Mouse (Mus musculus) heart, adult 11 months (tissue): ENCODE results near the gene Large1.
"Not testable (repeated sequence)": the region's sequence is repeated elsewhere in the genome, so short reads cannot be mapped to it uniquely, and the experiment has no call there.

ENCODE experiments used
- DNase-seq: peaks from one replicate; pipeline ENCODE4 v3.0.0; 2022

Gene Large1

DNA sequence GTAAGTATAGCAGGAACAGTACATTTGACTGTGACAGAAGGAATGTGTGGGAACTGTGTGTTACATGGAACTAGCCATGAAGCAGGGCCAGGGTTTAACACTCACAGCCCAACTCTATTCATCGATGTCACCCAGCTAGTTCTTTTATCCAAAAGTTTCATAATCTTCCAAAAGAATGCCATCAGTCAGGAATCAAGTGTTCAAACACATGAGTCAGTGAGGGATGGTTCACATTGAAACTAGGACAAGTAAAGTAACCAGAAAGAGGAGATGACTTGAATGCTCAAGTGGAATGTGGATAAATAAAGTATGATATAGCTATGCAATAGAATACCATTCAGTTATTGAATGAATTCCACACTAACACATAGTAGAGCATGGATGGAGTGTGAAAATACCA lies 359.5 kb downstream of the Large1 start:
- DNase-seq, result no peak

DNA sequence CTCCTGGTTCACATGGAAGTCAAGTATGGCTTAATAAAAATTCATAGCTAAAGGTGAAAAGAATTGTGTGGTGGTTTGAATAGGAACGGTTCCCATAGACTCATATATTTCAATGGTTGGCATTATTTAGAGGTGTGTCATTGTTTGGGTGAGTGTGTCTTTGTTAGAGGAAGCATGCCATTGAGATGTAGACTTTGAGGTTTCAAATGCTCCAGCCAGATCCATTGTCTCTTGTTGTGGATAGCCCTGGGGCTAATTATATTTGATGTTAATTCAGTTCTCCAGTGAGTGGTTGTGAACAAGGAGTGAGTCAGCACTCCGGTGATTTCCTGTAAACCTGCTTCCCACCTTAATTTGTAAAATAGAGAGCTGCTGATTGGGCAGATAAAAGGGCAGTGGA lies 362.9 kb downstream of the Large1 start:
- no peak for DNase-seq

DNA sequence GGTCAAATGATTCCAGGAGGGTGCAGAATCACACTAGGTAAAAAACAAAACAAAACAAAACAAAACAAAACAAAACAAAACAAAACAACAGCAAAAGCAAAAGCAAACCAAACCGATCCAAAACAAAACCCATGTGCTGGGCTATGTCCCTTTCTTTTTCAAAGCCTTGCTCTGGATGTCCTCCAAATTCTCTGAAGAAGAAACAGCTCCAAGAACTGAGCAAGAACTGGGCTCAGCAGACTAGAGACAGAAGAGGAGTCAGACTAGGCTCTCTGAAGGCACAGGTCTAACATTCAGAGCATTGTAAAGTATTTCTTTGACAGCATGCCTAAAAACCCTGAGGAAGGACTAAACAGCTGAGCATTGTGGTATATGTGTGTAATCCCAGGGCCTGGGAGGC lies 370.5 kb downstream of the Large1 start:
- DNase-seq, result no peak

DNA sequence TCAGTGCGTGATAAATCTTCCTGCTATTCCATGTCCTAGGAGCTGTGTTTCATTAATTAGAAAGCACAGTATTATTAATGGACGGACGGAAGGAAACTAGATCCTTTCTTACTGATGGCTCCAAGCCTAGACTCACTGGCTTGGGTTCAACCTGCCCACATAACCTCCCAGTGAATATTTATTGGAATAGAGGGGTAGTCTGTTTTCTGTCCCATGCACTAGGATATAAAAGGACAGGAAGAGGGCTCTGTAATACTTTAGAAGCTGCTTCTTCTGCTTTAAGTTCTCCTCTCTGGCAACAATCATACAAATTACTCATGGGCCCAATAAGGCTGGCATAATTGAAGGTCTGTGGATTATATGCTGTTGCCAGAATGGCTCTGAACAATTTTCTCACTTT lies 398.3 kb downstream of the Large1 start:
- no peak for DNase-seq

DNA sequence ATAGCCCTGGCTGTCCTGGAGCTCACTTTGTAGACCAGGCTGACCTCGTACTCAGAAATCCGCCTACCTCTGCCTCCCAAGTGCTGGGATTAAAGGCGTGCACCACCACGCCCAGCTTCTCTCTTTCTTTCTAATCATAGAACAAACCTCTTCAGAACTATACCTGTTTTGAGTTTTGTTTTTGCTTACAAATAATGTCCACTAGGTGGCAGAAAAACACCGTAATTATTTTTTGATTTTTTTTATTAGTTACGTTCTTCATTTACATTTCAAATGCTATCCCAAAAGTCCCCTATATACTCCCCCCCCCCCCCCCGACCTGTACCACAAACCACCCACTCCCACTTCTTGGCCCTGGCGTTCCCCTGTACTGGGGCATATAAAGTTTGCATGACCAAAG lies 411.9 kb downstream of the Large1 start:
- not testable (repeated sequence) for DNase-seq

DNA sequence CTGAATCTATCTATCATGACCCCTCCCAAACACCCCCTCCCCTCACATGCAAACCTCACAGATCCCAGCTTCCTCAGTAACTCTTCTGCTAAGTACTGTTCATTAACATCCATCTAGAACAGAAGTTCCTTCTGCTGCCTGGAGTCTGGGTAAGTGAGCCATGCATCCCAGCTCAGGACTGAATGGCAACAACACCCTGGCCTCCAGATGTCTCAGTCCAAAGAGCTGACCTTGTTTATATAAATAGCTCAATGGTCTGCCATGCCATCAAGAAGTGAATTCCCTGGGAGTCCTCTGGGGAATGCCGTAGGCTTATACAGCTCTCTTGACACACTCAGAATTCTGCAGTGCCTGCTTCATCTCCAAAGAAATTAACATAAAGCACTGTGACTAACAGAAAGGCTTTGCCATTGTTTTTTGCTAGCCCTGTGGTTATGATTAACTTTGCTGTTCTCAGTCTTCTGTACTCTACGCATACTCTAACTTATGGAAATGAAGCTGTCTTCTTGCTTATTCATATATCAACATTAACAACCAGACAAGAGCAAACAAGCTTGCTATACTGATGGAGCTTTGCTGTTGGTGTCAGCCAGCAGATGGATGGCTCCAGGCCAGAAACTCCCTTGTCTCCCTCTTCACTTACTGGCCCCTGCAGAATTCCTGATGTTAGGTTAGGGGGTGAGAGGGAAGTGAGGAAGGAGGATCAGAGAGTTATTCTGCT lies 434.0 kb downstream of the Large1 start:
- no peak for DNase-seq

DNA sequence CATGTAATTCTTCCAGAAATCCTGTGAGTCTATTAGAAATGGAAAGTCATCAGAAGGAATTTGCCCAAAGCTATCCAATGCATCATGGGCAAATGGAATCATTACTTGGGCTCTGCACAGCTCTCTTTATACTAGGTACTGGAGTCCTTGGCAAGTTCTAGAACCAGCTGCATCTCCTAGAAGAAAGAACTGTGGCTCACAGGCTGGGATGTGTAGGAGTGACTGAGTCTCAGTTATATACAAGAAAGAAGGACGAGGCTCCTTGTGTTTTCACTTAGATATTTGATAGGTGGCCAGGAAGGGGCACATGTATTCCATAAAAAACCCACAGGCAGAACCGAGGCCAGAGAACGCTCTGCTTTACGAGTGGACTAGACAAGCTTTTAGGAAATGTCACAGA lies 447.8 kb downstream of the Large1 start:
- no peak for DNase-seq

DNA sequence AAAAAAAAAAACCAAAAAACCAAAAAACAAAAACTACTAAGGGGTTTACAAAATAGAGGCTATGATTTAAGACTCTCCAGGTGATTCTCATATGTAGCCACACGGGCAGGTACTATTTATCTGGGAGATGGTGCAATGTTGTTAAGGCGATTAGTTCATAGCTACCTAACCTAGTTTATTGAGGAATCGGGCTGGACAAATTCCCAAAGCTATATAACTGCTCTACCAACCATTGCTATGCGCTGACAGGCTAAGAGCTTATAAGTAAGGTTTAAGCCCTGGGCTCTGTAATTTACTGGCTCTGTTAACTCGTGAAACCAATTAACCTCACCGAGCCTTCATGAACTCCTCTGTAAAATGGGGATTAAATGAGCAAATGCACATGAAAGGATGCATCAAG lies 451.7 kb downstream of the Large1 start:
- DNase-seq, result no peak

DNA sequence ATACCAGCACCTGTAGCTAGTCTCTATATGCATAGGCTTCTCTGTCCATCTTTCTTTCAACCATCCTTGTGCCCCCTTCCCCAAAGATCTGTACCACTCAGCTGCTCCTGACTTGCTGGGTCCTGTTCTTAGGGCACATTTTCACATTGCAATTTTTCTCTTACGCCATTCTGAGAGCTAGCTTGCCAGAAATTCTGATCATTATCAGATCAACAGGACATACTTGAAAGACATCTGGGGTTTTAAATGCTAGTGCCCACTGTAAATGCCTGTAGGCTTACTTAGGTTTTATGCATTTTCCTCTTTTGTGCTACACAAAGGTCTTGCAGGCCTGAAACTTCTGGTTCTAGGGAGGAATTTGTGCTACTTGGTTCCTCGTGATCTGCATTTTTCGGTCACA lies 454.0 kb downstream of the Large1 start:
- no peak for DNase-seq

DNA sequence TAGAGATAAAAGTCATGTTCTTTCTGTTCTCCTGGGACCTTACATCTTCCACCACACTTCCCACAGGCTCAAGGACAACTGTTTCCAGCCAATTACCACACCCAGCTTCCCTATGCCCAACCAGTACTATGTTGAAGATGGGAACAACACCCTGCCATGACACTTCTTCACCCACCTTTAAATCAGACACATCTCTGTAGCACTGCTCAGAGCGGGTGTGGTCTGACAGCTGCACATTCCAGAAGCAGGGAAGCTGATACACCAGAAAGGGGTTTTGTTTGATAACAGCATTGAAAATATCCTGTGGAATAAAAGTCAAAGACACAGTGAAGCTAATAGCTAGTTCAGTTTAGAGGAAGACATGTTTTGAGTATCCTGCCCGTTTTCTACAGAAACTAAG lies 470.3 kb downstream of the Large1 start:
- DNase-seq, result no peak

DNA sequence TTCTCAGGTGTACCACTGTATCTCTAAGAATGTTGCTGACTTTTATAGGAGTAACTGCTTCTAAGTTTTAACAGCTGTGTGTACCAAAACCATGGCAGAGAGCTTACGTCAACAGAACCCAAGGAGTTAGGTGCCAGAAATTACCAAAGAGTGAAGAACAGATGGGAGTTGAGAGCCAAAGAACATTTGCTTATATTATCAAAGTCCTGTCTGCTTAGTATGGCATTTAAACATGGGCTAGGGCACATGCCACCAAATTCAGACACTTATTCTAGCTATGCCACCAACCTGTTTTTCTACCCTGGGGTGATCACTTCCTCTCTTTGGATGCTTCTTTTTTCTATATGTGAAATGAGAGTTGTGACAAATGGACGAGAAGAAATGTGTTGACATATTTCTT lies 479.9 kb downstream of the Large1 start:
- no peak for DNase-seq

DNA sequence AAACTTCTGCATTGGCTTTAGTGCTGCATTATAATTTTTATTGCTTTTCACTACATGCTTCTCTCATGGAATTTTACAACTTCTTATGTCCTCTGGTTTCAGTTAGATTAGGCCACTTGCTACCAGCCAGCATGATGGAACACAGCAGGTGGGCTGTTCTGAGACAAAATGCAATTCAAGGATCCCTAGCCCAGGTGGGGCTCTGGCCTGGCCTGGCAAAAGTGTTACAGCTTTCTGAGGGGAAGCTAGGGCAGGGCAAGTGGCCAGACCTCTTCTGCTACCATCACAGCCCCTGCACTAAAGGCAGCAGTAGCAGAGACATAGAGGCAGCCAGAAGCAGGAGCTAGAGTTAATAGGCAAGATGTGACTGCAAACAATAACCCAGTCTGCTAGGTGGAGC lies 506.5 kb downstream of the Large1 start:
- DNase-seq, result no peak

DNA sequence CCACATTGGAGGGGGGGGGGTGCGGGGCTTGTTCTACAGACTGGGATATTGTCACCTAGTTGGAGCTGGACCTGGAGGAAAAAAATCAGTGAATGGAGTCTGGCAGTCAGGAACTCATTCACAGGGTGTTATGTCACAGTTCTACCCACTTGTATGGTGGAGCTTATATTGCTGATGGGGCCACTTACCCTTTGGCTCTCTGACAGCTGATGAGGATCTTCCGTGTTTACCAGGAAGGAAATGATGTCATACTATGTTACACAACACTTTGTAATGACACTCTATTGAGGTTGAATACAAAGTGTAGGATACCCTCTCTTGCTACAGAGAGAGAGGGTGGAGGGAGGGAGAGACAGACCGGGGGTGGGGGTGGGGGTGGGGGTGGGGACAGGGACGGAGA lies 517.5 kb downstream of the Large1 start:
- peak; percentile 23 for DNase-seq

DNA sequence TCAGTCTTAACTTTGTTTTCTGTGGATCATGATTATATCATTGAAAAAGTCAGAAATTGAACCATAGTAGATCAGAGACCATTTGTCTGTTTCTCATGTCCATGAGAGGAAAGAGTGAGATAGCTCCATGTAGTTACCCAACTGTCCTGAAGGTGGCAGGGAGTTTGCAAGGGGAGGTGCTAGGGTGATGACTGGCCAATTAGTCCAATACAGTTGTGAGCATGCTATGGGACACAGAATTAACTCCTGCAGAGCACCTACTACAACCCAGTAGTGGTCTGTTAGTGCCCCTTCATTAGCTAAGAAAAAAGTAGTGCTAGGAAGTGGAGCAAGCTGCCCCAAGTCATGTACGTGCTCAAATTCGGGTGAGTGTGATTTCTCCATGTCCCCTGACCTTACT lies 520.2 kb downstream of the Large1 start:
- peak; percentile 55 for DNase-seq

DNA sequence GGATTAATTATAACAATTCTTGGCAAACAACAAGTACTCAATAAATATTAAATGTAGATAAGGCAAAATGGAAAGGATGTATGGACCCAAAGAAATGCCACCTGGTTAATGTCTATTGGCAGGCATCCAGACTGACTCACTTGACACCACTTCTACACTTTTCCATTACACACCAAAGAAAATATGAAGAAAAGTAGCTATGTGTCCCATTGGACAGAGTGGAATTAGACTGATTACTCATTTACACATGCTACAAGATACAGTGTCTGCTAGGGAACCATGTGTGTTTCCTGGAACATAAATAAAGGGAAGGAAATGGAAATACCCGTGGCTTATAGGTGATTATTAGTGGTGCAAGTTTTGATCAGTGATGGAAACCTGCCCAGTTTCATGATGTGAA lies 521.0 kb downstream of the Large1 start:
- no peak for DNase-seq

DNA sequence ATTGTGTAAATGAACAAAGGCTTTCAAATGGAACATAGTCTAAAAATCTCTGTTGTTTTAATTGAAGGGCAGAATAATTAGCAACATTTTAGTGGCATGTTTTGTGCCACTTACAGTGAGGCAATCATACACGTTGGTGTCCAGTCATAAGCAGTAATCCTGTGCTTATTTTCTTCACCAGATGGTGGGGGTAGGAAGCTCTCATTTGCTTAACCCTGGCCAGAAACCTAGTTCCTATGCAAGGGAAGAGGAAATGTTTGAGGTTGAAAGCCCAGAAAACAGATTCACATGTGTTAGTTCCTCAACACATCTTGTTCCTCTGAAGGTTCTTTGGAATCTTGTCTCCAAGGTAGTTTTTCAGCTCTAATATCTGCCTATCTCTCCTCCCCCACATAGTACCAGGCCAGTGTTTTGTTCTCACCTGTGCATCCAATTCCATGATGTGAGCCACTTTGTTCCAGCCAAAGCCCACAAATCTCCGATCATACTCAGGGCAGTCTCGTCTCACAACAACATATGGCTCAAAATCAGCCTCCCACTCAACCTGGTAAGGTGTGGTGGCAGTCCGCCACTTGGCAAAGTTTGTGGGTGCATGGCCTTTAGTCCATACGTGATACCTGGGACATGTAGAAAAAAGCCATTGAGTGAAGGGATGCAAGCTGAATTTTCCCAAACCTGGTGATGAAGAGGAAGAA lies 535.5 kb downstream of the Large1 start:
- DNase-seq, result no peak

DNA sequence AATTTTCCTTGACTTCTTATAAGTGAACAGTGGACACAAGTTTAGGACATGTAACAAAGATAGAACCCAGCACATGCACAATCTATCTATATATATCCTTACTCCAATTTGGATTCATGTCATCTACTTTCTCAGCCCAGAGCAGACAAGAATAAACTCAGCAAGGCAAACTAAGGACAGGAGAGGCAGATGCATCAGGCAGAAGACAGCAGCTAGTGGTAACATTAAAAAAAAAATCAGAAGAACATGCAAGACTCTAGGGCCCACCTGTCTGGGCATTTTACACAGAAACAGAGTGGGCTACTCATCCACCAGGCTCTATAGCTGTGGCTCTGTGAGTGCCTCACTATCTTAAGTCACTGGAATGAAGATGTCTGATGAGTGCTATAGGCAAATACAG lies 536.7 kb downstream of the Large1 start:
- DNase-seq, result no peak

DNA sequence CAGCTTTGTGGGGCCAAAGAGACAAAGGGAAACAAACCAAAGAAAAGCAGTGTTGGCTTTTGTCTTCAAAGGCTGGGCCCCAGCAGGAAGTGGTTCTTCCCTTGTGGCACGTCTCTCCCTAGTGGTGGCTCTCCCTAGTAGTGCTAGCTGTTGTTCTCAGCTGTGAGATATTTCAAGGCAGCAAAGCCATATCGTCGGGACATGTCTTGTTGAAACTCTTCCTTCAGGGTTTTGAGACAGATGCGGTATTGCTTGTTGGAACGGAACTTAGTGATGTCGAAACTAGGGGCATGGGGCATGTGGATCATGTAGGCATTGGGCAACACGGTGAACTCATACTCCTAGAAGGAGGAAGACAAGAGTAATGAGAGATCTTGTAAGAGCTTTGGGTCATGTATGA lies 537.7 kb downstream of the Large1 start:
- no peak for DNase-seq

DNA sequence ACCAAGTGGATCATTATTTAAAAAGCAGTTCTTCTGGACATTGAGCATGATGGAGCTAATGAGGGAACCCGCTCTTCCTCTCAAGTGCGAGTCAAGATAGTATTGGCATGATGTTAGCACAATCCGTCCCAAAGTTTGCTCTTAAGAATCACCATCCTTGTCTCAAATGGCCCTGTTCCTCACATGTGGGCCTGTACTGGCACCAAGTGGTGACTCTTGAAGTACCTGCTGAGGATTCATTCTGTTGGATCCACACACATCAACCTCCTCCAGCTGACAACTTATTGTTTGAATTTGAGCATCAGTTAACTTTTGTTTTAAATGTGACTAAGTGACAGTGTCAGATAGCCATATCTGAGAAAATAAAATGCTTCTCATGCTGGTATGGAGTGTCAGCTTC lies 540.6 kb downstream of the Large1 start:
- no peak for DNase-seq

DNA sequence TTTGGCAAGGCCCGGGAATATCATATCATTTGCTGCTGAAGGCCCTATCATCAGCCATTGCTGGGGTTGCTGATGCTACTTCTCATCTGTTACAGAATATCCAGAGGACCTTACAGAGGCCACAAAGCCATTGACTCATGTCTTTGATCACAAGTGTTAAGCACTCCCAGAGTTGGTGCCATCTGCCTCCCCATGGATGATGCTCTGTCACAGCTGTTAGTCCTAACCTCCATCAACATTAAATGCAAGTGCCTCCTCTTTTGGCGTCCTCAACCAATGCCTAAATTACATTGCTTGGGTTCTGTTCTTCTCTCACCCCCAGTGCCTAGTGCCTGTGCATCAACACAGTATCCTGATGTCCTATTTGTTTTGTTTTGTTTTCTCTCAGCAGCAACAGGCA lies 551.8 kb downstream of the Large1 start:
- DNase-seq, result no peak

DNA sequence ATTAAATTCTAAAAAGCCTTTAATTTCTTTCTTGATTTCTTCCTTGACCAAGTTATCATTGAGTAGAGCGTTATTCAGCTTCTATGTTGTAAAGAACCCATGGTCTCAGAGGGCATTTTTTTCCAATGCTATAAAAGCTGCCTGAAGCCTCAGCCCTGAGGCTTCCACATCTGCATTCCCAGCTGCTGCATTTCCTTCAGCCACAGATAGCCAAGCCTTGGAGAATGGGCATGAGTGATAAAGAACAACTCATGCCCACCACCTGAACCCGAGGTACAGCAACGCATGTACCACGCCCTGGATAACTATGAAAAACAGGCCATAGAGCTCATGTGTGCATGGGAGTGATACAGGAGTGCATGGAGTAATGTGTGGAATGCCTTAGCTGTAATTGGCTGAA lies 572.7 kb downstream of the Large1 start:
- DNase-seq, result no peak

DNA sequence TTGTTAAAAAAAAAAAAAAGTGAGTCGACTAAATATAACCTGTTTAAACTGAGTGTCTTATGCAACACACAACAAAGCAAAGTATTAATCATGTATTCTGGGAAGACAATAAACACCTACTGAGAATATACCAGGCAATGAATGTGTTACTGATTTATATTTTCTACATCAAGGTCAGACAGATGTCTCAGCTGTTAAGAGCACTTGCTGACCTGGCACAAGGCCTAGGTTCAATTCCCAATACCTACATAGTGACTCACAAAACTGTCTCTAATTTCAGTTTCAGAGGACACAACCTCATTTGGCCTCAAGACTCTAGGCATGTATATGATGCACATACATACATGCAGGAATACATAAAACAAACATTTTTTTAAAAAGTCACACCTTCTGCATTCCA lies 575.5 kb downstream of the Large1 start:
- DNase-seq, result no peak

DNA sequence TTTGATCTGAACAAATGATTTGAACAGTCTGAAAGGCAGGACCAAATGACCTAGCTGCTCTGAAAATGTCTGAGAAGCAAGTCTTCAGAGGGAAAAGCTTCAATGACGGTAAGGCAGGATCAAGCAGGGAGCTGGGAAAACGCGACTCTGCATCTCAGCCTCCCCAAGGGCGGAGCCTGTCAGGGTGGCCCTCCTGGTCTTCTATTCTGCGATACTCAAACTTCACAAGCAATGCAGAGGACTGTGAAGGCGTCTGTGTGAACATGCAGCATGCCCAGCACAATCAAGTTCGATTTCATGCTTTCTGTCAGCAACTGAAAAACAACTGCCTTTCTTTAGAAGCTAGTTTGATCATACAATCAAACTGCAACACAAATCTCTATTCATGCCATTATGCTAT lies 586.6 kb downstream of the Large1 start:
- DNase-seq, result peak; percentile 79

DNA sequence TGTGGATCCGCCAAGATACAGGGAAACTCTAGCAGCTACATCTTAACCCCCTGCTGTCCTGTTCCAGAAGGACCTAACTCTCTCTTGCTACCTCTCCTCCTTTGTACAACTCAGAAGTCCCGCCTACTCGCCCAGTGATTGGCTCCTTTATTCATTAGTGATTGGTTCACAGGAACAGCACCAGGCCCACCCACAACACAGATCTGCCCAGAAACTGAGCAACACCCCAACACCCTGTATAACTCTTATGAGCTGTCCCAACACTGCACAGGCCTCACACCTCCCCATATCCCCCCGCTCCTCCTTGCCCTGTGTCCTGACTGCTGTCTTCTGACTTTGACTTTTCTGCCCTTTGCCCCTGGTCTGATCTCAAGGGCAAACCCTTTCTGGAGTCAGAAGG lies 587.6 kb downstream of the Large1 start:
- peak; percentile 70 for DNase-seq
